Mouse (Mus musculus) liver, embryonic 12.5 days (tissue): Measurements from ENCODE around the gene Adcy2. TPM values are rescaled to one million over a fixed set of nuclear protein-coding genes. Genes with fewer than 3 reads are reported as not detected.

Experiments
- ATAC-seq: fragments of 200-750 bp; cut with Nextera tagmentation; 2 replicates; pipeline ENCODE4 v1.8.0; 2017; ENCODE audit warnings: moderate number of reproducible peaks, mild to moderate bottlenecking, moderate library complexity
- H3K27ac ChIP-seq: fragments of 300-500 bp; sonication (generic); 2 replicates; pipeline ENCODE4 v1.5.1; 2016; ENCODE audit warnings: mild to moderate bottlenecking
- H3K27me3 ChIP-seq: fragments of 300-500 bp; sonication (generic); replicated peaks from 2 replicates; pipeline ENCODE4 v1.6.1; 2016; ENCODE audit warnings: mild to moderate bottlenecking, moderate library complexity
- H3K36me3 ChIP-seq: fragments of 300-500 bp; sonication (generic); 2 replicates; pipeline ENCODE4 v1.6.1; 2016; ENCODE audit warnings: mild to moderate bottlenecking, moderate library complexity
- H3K4me1 ChIP-seq: fragments of 300-500 bp; sonication (generic); 2 replicates; pipeline ENCODE4 v1.6.1; 2016
- H3K4me2 ChIP-seq: fragments of 300-500 bp; sonication (generic); 2 replicates; pipeline ENCODE4 v1.6.1; 2016; ENCODE audit warnings: mild to moderate bottlenecking, moderate library complexity
- H3K4me3 ChIP-seq: fragments of 300-500 bp; sonication (generic); 2 replicates; pipeline ENCODE4 v1.5.1; 2016; ENCODE audit warnings: mild to moderate bottlenecking, moderate library complexity
- H3K9ac ChIP-seq: fragments of 300-500 bp; sonication (generic); 2 replicates; pipeline ENCODE4 v1.6.1; 2016; ENCODE audit warnings: mild to moderate bottlenecking, moderate library complexity
- H3K9me3 ChIP-seq: fragments of 300-500 bp; sonication (generic); replicated peaks from 2 replicates; pipeline ENCODE4 v1.6.1; 2016; ENCODE audit warnings: mild to moderate bottlenecking, moderate library complexity
- WGBS: fragments of 180-500 bp; shearing (Covaris S2); methylation state at CpG from one replicate; pipeline ENCODE4 v1.1.7; 2016; ENCODE audit not compliant: insufficient replicate concordance; 5-methylcytosine and 5-hydroxymethylcytosine counted together
- polyA plus RNA-seq: library from polyadenylated mRNA; unstranded; fragments of >200 nt; fragmentation: Nextera tagmentation; extraction: Ambion mirVana; gene quantifications from 2 replicates; pipeline ENCODE4 v1.2.1, GENCODE M21; 2016

Gene Adcy2
- polyA plus RNA-seq, 1 experiment from 2014 or later: 0.48 TPM

DNA sequence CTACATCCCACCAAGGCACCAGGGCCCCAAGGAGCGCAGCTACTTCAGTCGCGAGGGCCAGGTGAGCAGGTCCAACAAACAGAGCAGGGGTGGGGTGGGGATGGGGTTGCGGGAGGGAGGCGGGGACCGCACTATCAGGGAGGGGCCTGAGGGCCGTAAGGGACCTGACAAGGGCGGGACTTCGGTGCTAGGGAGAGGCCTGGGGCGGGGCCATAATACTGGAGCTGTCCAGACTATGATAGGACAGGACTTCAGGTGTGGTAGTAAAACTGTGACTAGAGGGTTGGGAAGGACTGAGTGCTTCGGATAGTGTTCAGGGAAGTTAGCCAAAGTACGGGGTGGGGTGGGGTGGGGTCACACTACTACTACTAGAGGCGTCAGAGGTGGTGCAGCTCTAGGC, 401.7 kb downstream of the Adcy2 start:
- Histone ChIP-seq H3K27me3 (0 out of 2 replicates have a peak, but pooled peaks cover 7% of the 10 kb centered on the region), H3K4me1 (peaks cover 30% of the 10 kb centered on the region), H3K4me2 (peak overlapping the region; percentile 56), H3K4me3 (peak overlapping the region; percentile 9; the same call in 1 of the 2 replicates), H3K9me3 (no peaks in the 10 kb centered on the region), H3K27ac (no peak overlapping the region), H3K9ac (no peak overlapping the region), H3K36me3 (peaks cover 12% of the 10 kb centered on the region)
- ATAC-seq: peak; percentile 92
- 10% methylated on average over 13 of the region's 13 CpGs for WGBS

DNA sequence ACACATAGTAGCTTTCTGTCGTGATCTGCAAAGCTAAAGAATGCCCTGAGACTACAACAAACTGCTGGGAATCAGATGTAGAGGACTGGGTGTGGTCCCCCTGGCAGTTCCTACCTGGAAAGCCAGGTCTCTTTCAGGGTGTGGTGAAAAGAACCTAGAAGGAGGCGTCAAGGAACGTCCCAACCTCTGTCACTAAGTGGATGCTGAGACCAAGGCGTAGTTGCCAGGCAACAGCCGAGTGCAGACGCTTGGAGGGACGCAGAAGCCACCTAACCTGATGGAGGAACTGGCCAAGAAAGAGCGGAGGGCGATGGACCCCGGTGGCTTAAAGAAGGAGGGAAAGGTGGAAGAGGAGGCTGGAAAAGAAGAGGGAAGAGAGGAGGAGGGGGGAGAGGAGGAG, 402.1 kb downstream of the Adcy2 start, which contains the start of gene 1700001L19Rik:
Gene 1700001L19Rik, plus strand, starts transcription at position 223 of the 400 bp plus-strand sequence.
- H3K27me3 ChIP-seq: 0 out of 2 replicates have a peak, but pooled peaks cover 7% of the 10 kb centered on the region
- H3K4me1 ChIP-seq: peaks cover 30% of the 10 kb centered on the region
- no peak for ATAC-seq
- peak within 1 kb of the TSS; percentile 56 for H3K4me2 ChIP-seq
- no peaks in the 10 kb centered on the region for H3K9me3 ChIP-seq
- WGBS: 16% methylated on average over 10 of the region's 10 CpGs
- no peak within 1 kb of the TSS for H3K27ac ChIP-seq
- H3K9ac ChIP-seq: no peak within 1 kb of the TSS
- H3K4me3 ChIP-seq: peak within 1 kb of the TSS; percentile 9; the same call in 1 of the 2 replicates
- peaks cover 17% of the 10 kb centered on the region for H3K36me3 ChIP-seq

DNA sequence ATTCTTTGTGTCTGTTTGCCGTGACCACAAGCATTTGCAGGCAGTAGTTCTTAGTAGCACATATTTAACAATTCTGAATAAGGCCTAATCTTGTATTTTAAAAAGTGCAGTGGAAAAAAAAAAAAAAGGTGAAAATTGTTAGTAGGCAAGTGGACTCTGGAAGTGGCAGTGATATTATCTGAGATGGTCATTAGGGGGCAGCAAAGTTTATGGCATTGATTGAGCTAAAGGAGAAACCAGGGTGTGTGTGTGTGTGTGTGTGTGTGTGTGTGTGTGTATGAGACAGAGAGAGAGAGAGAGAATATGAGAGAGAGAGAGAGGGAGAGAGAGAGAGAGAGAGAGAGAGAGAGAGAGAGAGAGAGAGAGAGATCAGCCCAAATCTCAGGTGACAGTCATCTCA, 405.5 kb downstream of the Adcy2 start:
- no peaks in the 10 kb centered on the region for H3K9me3 ChIP-seq
- H3K36me3 ChIP-seq: peaks cover 51% of the 10 kb centered on the region
- ATAC-seq: no peak
- no peak overlapping the region for H3K27ac ChIP-seq
- H3K27me3 ChIP-seq: 0 out of 2 replicates have a peak, but pooled peaks cover 7% of the 10 kb centered on the region
- WGBS: 81% methylated on average over 1 of the region's 1 CpGs
- no peak overlapping the region for H3K4me3 ChIP-seq
- no peak overlapping the region for H3K9ac ChIP-seq
- H3K4me2 ChIP-seq: no peak overlapping the region
- H3K4me1 ChIP-seq: peaks cover 16% of the 10 kb centered on the region

DNA sequence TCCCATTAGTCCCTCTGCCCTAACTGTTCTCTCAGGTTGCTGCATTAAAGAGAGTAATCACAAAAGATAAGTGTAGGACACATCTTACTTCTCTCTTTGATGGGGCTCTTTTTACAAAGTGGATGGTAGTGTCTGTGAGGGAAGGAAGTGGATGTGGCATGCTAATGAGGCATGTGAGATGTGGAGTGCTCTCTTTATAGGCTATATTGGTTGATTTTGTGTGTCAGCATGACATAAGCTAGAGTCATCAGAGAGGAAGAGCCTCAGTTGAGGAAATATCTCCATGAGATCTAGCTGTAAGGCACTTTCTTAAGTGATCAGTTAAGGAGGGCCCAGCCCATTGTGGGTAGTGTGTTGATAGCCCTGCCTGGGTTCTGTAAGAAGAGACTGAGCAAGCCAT, 411.0 kb downstream of the Adcy2 start:
- ATAC-seq: no peak
- Histone ChIP-seq H3K27me3 (no peaks in the 10 kb centered on the region), H3K4me2 (no peak overlapping the region), H3K9me3 (no peaks in the 10 kb centered on the region), H3K4me3 (no peak overlapping the region), H3K9ac (no peak overlapping the region), H3K4me1 (peaks cover 3% of the 10 kb centered on the region), H3K27ac (no peak overlapping the region), H3K36me3 (peaks cover 98% of the 10 kb centered on the region)

DNA sequence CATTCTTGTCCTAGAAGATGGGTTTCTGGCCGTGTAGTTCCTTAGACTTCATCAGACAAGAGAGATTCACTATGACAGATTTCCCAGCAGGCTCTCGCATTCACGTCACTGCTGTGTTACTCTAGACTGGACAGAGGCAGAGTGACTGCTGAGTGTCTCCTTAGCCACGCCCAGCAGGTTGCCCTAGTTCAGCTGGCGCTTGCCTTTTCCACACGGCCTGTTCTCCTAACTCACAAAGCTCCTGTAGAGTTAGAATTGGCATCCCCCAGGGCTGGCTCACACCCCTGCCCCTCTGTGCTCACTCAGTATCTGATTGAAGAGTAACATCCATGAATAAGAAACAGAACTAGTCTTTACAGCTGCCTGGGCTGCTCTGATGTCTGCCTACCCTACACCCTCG, 413.9 kb downstream of the Adcy2 start:
- Histone ChIP-seq H3K27me3 (no peaks in the 10 kb centered on the region), H3K36me3 (peaks cover 69% of the 10 kb centered on the region), H3K9me3 (no peaks in the 10 kb centered on the region), H3K4me2 (no peak overlapping the region), H3K27ac (no peak overlapping the region), H3K4me1 (peaks cover 18% of the 10 kb centered on the region), H3K9ac (no peak overlapping the region), H3K4me3 (no peak overlapping the region)
- ATAC-seq: no peak
- WGBS: 76% methylated on average over 7 of the region's 7 CpGs

DNA sequence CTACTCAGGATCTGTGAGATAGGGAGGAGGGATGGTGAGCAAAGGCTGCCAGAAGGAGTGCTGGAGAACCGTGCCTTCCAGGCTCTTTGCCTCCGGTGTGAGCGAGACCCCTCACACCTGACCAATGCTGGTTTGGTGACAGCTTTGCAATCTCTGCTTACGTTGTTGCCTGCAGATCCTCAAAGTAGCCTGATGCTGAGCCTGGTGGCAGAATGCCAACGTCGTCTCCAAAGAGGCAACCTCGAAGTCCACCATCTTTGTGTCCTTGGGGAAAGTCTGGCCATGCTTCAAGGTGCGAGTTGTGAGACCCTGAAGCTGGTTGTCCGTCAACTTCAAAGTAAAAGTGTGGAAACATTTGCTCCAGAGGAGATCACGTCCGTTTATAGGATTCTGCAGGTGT, 415.4 kb downstream of the Adcy2 start:
- no peaks in the 10 kb centered on the region for H3K9me3 ChIP-seq
- ATAC-seq: no peak
- peaks cover 68% of the 10 kb centered on the region for H3K36me3 ChIP-seq
- H3K4me2 ChIP-seq: no peak overlapping the region
- no peak overlapping the region for H3K4me3 ChIP-seq
- no peak overlapping the region for H3K27ac ChIP-seq
- H3K27me3 ChIP-seq: no peaks in the 10 kb centered on the region
- no peak overlapping the region for H3K9ac ChIP-seq
- WGBS: 90% methylated on average over 11 of the region's 11 CpGs
- peaks cover 22% of the 10 kb centered on the region for H3K4me1 ChIP-seq

DNA sequence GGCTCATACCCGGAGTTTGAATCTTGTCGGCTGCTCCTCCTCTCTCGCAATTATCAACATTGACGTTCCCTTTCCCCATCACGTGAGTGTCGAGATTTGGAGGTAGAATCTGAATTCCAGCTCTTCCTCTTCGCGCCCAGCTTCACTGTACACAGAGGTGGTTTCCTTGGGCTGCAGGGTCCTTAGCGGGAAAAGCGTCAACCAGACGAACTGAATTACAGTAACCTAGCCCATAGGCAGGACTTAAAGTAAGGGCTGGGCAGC, 416.9 kb downstream of the Adcy2 start:
- WGBS: 0% methylated on average over 11 of the region's 11 CpGs
- peak overlapping the region; percentile 76 for H3K27ac ChIP-seq
- no peaks in the 10 kb centered on the region for H3K27me3 ChIP-seq
- peak overlapping the region; percentile 81 for H3K4me3 ChIP-seq
- H3K36me3 ChIP-seq: peaks cover 68% of the 10 kb centered on the region
- H3K9me3 ChIP-seq: no peaks in the 10 kb centered on the region
- H3K4me1 ChIP-seq: peaks cover 22% of the 10 kb centered on the region
- peak overlapping the region; percentile 88 for H3K4me2 ChIP-seq
- H3K9ac ChIP-seq: peak overlapping the region; percentile 79
- ATAC-seq: no peak

DNA sequence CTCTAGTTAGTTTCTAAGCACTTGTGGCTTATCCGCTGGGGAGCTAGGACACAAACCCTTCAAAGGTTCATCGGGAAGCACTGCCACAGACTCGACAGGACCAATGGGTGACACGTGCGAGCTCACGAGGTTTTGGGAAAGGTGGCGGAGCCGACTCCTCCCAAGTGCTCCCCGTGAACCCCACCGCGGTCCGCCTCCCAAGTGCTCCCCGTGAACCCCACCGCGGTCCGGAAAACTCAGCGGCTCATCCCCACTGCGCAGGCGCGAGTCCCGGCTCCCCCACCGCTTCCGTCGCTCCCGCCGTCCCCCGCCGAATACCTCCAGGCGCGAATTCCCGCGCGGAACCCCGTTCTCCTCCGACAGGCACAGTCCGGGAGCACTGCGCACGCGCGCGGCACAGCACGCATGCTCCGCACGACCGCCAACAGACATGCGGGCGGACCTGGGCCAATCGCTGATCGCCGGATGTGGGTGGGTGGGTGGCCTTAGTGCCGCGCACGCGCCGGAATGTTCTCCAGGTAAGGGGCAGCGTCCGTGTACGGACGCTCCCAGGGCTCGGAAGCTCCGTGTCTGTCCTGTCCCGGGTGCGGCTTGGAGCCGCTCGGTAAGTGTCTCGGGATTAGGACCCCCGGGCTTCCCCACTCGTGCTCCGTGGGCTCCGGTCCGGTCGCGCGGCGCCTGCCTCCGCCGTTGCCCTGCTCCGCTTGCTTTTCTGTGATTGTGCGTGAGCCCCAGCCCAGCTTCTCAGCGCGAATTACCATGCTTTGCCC, 417.4 kb downstream of the Adcy2 start, which contains the start of the genes Mtrr and Fastkd3:
Gene Mtrr, minus strand, starts transcription at position 403 of the 770 bp plus-strand sequence.
Gene Fastkd3, plus strand, starts transcription at position 488 of the 770 bp plus-strand sequence.
- Histone ChIP-seq H3K4me2 (peak within 1 kb of the TSS; percentile 88), H3K9me3 (no peaks in the 10 kb centered on the region), H3K27ac (peak within 1 kb of the TSS; percentile 76), H3K4me1 (peaks cover 22% of the 10 kb centered on the region), H3K36me3 (peaks cover 68% of the 10 kb centered on the region), H3K9ac (peak within 1 kb of the TSS; percentile 79), H3K4me3 (peak within 1 kb of the TSS; percentile 81), H3K27me3 (no peaks in the 10 kb centered on the region)
- under 1% methylated on average over 76 of the region's 81 CpGs for WGBS
- peak; percentile 99 for ATAC-seq

DNA sequence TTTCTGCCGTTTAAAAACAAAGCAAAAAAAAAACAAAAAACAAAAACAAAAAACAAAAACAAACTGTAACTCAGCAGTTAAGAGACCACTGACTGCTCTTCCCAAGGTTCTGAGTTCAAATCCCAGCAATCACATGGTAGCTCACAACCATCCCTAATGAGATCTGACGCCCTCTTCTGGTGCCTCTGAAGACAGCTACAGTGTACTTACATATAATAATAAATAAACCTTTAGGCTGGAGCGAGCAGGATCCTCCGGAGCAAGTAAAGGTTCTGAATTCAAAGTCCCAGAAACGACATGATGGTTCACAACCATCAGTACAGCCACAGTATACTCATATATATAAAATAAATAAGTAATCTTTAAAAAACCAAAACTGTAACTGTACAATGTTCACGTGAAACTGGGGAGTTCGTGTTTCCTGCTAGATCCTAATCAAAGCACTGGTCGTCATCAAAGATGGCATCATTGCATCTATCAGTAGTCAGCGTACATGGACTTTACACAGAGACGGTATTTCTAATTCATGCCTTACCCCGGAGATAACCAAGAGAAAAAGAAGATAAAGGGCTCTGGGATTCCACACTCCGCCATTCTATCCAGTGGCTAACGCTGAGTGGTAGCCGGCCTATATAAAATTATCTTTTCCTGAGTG, 418.1 kb downstream of the Adcy2 start:
- Histone ChIP-seq H3K4me2 (peak overlapping the region; percentile 88), H3K36me3 (peaks cover 69% of the 10 kb centered on the region)
- WGBS: 17% methylated on average over 14 of the region's 14 CpGs

DNA sequence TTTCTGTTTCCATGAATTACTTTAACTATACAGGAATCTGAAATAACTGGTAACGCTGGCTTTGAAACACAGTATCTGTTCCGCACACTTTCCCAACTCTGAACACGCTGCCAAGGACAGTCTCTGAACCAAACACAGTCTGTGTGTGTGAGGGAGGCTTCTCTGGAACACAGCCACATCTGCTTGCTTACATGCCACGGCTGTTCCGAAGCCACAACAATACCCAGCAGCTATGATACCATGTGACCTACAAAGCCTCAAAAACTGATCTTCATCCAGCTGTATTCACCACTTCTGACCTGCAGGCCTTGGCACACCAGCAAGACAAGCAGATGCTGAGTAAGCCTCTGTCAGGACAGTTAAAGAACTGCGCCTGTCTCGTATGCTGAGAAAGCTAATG, 421.4 kb downstream of the Adcy2 start:
- peaks cover 73% of the 10 kb centered on the region for H3K36me3 ChIP-seq
- H3K27ac ChIP-seq: no peak overlapping the region
- no peaks in the 10 kb centered on the region for H3K27me3 ChIP-seq
- 85% methylated on average over 7 of the region's 7 CpGs for WGBS
- no peak overlapping the region for H3K4me2 ChIP-seq
- no peak overlapping the region for H3K9ac ChIP-seq
- peaks cover 15% of the 10 kb centered on the region for H3K4me1 ChIP-seq
- no peaks in the 10 kb centered on the region for H3K9me3 ChIP-seq
- no peak overlapping the region for H3K4me3 ChIP-seq
- no peak for ATAC-seq

More for the DNA sequence above, 418.1 kb downstream of the Adcy2 start:
- Histone ChIP-seq H3K4me3 (peak overlapping the region; percentile 81), H3K4me1 (peaks cover 22% of the 10 kb centered on the region), H3K27ac (peak overlapping the region; percentile 76), H3K9ac (peak overlapping the region; percentile 79), H3K27me3 (no peaks in the 10 kb centered on the region), H3K9me3 (no peaks in the 10 kb centered on the region)
- ATAC-seq: no peak; the same call in 1 of the 2 replicates

DNA sequence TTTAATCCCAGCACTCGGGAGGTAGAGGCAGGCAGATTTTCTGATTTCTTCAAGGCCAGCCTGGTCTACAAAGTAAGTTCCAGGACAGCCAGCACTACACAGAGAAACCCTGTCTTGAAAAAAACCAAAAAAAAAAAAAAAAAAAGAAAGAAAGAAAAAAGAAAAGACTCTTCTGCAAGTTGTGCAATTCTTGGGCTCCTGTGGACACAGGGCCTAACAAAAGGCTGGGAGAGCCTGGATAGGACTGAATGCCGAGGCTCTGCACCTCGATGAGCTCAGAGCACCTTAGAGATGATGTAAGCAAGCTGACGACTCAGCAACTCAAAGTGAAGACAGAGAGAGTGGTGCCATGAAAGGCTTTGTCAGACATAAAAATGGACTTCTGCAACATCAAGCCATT, 424.9 kb downstream of the Adcy2 start:
- Histone ChIP-seq H3K4me3 (no peak overlapping the region), H3K4me1 (no peaks in the 10 kb centered on the region), H3K27me3 (no peaks in the 10 kb centered on the region), H3K27ac (no peak overlapping the region), H3K4me2 (no peak overlapping the region), H3K36me3 (peaks cover 98% of the 10 kb centered on the region), H3K9ac (no peak overlapping the region), H3K9me3 (no peaks in the 10 kb centered on the region)
- 81% methylated on average over 4 of the region's 4 CpGs for WGBS
- no peak for ATAC-seq
